Mouse (Mus musculus) stomach, postnatal 0 days (tissue): ENCODE measurements around the gene Kcnt2.

ENCODE experiments used
- CTCF ChIP-seq: IDR thresholded peaks from 2 replicates; pipeline ENCODE4 v1.5.1; 2016; ENCODE audit warnings: antibody characterized with exemption, low read depth, mild to moderate bottlenecking, moderate library complexity
- EP300 ChIP-seq: optimal IDR thresholded peaks from 2 replicates; pipeline ENCODE3; 2016; ENCODE audit warnings: antibody characterized with exemption

GRCm38 (mm10) chr1:140275813-140276212 lies 29.9 kb downstream of the Kcnt2 start:
- TF ChIP-seq CTCF = no peak
- TF ChIP-seq EP300 = no peak
